Mouse (Mus musculus) intestine, embryonic 16.5 days (tissue): ENCODE data around the gene Rilp. TPM values are rescaled to one million over a fixed set of nuclear protein-coding genes. Genes with fewer than 3 reads are reported as not detected.

Source experiments
- ATAC-seq: fragments of 200-750 bp; cut with Nextera tagmentation; 2 replicates; pipeline ENCODE4 v1.8.0; 2017; ENCODE audit warnings: moderate TSS enrichment, moderate library complexity
- H3K27ac ChIP-seq: fragments of 300-500 bp; sonication (generic); 2 replicates; pipeline ENCODE4 v1.5.1; 2014; ENCODE audit warnings: mild to moderate bottlenecking, low read length
- H3K27me3 ChIP-seq: fragments of 300-500 bp; sonication (generic); replicated peaks from 2 replicates; pipeline ENCODE4 v1.6.1; 2014; ENCODE audit warnings: low read length, control low read depth, mixed read lengths; ENCODE audit not compliant: control insufficient read depth, insufficient read depth
- H3K36me3 ChIP-seq: fragments of 300-500 bp; sonication (generic); 2 replicates; pipeline ENCODE4 v1.6.1; 2014; ENCODE audit warnings: low read length, control low read depth; ENCODE audit not compliant: control insufficient read depth, insufficient read depth
- H3K4me1 ChIP-seq: fragments of 300-500 bp; sonication (generic); 2 replicates; pipeline ENCODE4 v1.6.1; 2014; ENCODE audit warnings: low read length, control low read depth, mixed read lengths; ENCODE audit not compliant: control insufficient read depth, insufficient read depth
- H3K4me2 ChIP-seq: fragments of 300-500 bp; sonication (generic); 2 replicates; pipeline ENCODE4 v1.6.1; 2014; ENCODE audit warnings: low read depth, low read length, control low read depth
- H3K4me3 ChIP-seq: fragments of 300-500 bp; sonication (generic); 2 replicates; pipeline ENCODE4 v1.5.1; 2014; ENCODE audit warnings: mild to moderate bottlenecking, low read length
- H3K9ac ChIP-seq: fragments of 300-500 bp; sonication (generic); 2 replicates; pipeline ENCODE4 v1.6.1; 2014; ENCODE audit warnings: low read depth, low read length
- H3K9me3 ChIP-seq: fragments of 300-500 bp; sonication (generic); 2 replicates; pipeline ENCODE4 v1.6.1; 2016; ENCODE audit warnings: low read length, control low read depth; ENCODE audit not compliant: control insufficient read depth
- WGBS: fragments of 180-500 bp; shearing (Covaris S2); extraction: QIAGEN DNeasy Blood & Tissue Kit; methylation state at CpG from one replicate; pipeline ENCODE4 v1.1.7; 2014; 5-methylcytosine and 5-hydroxymethylcytosine counted together
- microRNA counts: library from miRNA; unstranded; fragments of <30 nt; microRNA quantifications from one replicate; lab custom pipeline; 2016
- microRNA-seq: library from miRNA; unstranded; fragments of <30 nt; microRNA quantifications from one replicate; pipeline ENCODE4, GENCODE M21; 2016
- polyA plus RNA-seq: library from polyadenylated mRNA; unstranded; fragments of >200 nt; fragmentation: Nextera tagmentation; extraction: Ambion mirVana; gene quantifications from 2 replicates; pipeline ENCODE4 v1.2.1, GENCODE M21; 2015

Rilp gene
- polyA plus RNA-seq, 1 experiment from 2014 or later, result 2.4 TPM

DNA sequence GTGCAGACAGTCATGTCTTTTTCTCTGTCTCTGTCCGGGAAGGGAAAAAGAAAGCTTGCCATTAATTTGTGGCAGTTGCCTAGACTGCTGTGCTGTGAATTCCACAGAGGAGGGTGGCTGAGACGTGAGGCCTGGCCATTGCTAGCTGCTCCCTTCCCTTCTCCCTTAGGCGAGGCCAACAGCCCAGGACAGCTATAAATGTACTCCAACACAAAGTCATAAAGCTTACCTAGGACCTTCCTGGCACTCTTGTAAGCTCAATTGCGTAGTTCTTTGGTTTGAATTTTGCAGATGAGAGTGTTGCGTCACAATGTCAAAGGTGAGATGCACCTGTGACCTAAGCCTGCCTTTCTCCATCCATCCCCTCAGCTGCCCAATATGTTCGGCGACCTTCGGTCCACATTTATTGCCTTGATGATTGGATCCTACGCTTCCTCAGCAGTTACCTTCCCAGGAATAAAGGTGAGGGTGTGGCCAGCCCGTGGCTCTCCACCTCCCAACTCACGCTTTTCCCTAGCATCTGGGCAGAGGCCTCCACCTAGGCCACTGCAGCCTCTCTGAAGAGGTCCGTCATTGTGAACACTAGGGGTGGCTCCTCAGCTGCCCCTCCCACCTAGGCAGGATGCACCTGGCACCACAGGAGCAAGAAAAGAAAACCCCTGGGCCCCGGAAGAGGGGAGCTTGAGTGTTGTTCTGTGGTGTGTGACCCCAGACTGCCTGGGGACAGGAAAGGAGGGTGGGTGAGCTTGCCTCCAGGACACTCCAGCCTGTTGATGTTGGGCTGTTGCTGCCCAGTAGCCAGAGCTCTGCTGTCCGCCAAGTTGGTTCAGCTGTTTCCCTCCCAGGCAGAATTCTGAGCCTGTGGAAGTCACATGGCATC is 50.9 kb downstream of the Rilp start:
- Histone ChIP-seq H3K9ac (0 out of 2 replicates have a peak overlapping the region, but pooled peaks have one; percentile 24), H3K27me3 (no peaks in the 10 kb centered on the region), H3K27ac (peak overlapping the region; percentile 89), H3K9me3 (no peaks in the 10 kb centered on the region), H3K4me3 (no peak overlapping the region), H3K4me2 (no peak overlapping the region), H3K4me1 (peaks cover 22% of the 10 kb centered on the region), H3K36me3 (no peaks in the 10 kb centered on the region)
- 52% methylated on average over 14 of the region's 14 CpGs for whole genome bisulfite sequencing
- peak; percentile 92 for ATAC-seq

DNA sequence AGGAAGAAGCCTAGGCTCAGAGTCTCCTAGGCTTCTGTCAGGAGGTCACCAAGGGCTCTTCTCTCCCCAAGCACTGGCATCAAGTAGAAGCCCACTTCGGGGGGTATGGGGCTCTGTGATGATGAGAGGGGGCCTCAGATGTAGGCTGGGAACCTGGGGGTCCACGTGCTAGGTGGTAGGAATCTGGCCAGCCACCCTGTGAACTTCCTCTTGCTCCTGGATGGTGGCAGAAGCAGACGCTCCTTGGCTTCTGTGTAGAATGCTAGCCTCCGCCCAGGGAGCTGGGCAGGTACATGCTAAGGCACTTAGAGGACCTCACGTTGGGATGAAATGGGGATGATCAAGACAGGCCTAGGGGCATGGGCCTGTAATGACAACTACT is 51.5 kb downstream of the Rilp start:
- WGBS, result 78% methylated on average over 5 of the region's 5 CpGs
- peak overlapping the region; percentile 89 for H3K27ac ChIP-seq
- H3K4me1 ChIP-seq, result peaks cover 27% of the 10 kb centered on the region
- ATAC-seq, result peak; percentile 27
- no peaks in the 10 kb centered on the region for H3K9me3 ChIP-seq
- no peak overlapping the region for H3K4me2 ChIP-seq
- H3K36me3 ChIP-seq, result no peaks in the 10 kb centered on the region
- H3K9ac ChIP-seq, result 0 out of 2 replicates have a peak overlapping the region, but pooled peaks have one; percentile 24
- H3K4me3 ChIP-seq, result no peak overlapping the region
- no peaks in the 10 kb centered on the region for H3K27me3 ChIP-seq

MicroRNAs within 50 kb of the gene (microRNA counts, 519-probe panel; counts per million panel counts)
- 3,462 counts per million, percentile 88 among the panel's probes with 10 or more counts for microRNA mmu-miR-22 (lab: Ali Mortazavi, UCI)

Small RNAs within 50 kb of the gene (microRNA-seq; reads per million reads assigned to microRNA genes)
- 5,307 reads per million, percentile 89 among the genes with 10 or more reads in this experiment for gene Mir22
- gene Mir3971, result not detected

Other genes with a start within 250 kb of the Rilp start
- 82.8 and 91.9 TPM in 2 replicates for gene Rpa1, start 161.8 kb upstream of the Rilp start, polyA plus RNA-seq
- gene Smyd4, start 161.7 kb upstream of the Rilp start, polyA plus RNA-seq, result 7.2 and 8.2 TPM in 2 replicates
- gene Serpinf1, start 87.4 kb upstream of the Rilp start, polyA plus RNA-seq, result 32.4 and 38.7 TPM in 2 replicates
- 23.2 and 32.8 TPM in 2 replicates for gene Serpinf2, start 70.5 kb upstream of the Rilp start, polyA plus RNA-seq
- gene Wdr81, start 55.4 kb upstream of the Rilp start, polyA plus RNA-seq, result 6.9 and 9.8 TPM in 2 replicates
- 17.2 and 19.6 TPM in 2 replicates for gene Tlcd2, start 48.4 kb upstream of the Rilp start, polyA plus RNA-seq
- 34.8 and 36.3 TPM in 2 replicates for gene Prpf8, start 23.3 kb upstream of the Rilp start, polyA plus RNA-seq
- 5.6 and 6.0 TPM in 2 replicates for gene Scarf1, start 3.4 kb downstream of the Rilp start, polyA plus RNA-seq
- gene Slc43a2, start 21.6 kb downstream of the Rilp start, polyA plus RNA-seq, result 22.0 and 27.7 TPM in 2 replicates
- gene Pitpna, start 78.0 kb downstream of the Rilp start, polyA plus RNA-seq, result 84.2 and 98.1 TPM in 2 replicates
- gene Inpp5k, start 120.9 kb downstream of the Rilp start, polyA plus RNA-seq, result 20.8 and 21.9 TPM in 2 replicates
- 45.5 and 51.2 TPM in 2 replicates for gene Myo1c, start 140.4 kb downstream of the Rilp start, polyA plus RNA-seq
- 91.0 and 94.1 TPM in 2 replicates for gene Crk, start 169.2 kb downstream of the Rilp start, polyA plus RNA-seq
- 648 and 718 TPM in 2 replicates for gene Ywhae, start 222.8 kb downstream of the Rilp start, polyA plus RNA-seq